In genomic region chr17:62470739-62471138, GRCm38 (mm10) we compare ENCODE assay signal across 24 mouse cellular contexts.
DNase-seq lines count a peak whose midpoint lies in the region; ATAC-seq and TF ChIP-seq lines count a peak whose summit lies in the region.
"Had no signal": no experiment of that assay in that cellular context is flagged by ENCODE, and none has a peak within 500 bp of the region (broad histone marks: within the 10 kb centered on the region; RNA-seq: fewer than 3 reads in every experiment).

No protein-coding gene starts in this region.

- intact Hi-C loops in left cerebral cortex, adult 2 months (cut with DNase I) = loop anchor here (5.0 kb wide), 1 partner anchor 112 kb away; no protein-coding TSS in a partner anchor

- no peak overlapping the region for H3K27ac ChIP-seq in left cerebral cortex, adult 2 months
- no peak overlapping the region for H3K27ac ChIP-seq in intestine, postnatal 0 days (ENCODE audit: low read depth, low read length)
- H3K27ac ChIP-seq: embryonic facial prominence, embryonic 15.5 days; heart, embryonic 15.5 days; hindbrain, embryonic 15.5 days; macrophage; midbrain, embryonic 10.5 days; neural tube, embryonic 15.5 days had no signal

- H3K4me2 ChIP-seq in intestine, postnatal 0 days (replicated peaks; ENCODE audit: low read depth) = no peak overlapping the region
- H3K4me2 ChIP-seq: embryonic facial prominence, embryonic 15.5 days; heart, embryonic 15.5 days; hindbrain, embryonic 15.5 days; neural tube, embryonic 15.5 days had no signal

- no peak overlapping the region for H3K9ac ChIP-seq in intestine, postnatal 0 days (ENCODE audit: low read depth, low read length)
- H3K9ac ChIP-seq: embryonic facial prominence, embryonic 15.5 days; heart, embryonic 15.5 days; hindbrain, embryonic 15.5 days; liver, postnatal 0 days; neural tube, embryonic 15.5 days had no signal

- 88% methylated on average over 5 of the region's 5 CpGs for WGBS in intestine, postnatal 0 days

- TF ChIP-seq CTCF in left cerebral cortex, adult 2 months (IDR thresholded peaks at IDR 0.05) = no peak
- no peak for TF ChIP-seq CTCF in intestine, postnatal 0 days (IDR thresholded peaks at IDR 0.05; ENCODE audit: low read depth)

- no peaks in the 10 kb centered on the region for H3K36me3 ChIP-seq in intestine, postnatal 0 days (ENCODE audit: control insufficient read depth, insufficient read depth)
- H3K36me3 ChIP-seq: embryonic facial prominence, embryonic 15.5 days; heart, embryonic 15.5 days; hindbrain, embryonic 15.5 days; midbrain, embryonic 10.5 days; neural tube, embryonic 15.5 days had no signal

- no peak for ATAC-seq in intestine, postnatal 0 days
- ATAC-seq: forebrain, embryonic 16.5 days; liver, postnatal 0 days; lung, postnatal 0 days had no signal

- peak; percentile 31 to 73 for DNase-seq in layer of hippocampus, adult 18-20 months (ENCODE audit: low spot score in 2 of 2)
- DNase-seq in layer of hippocampus, postnatal 14 days (ENCODE audit: low spot score in 2 of 2) = no peak
- DNase-seq in right cerebral cortex, postnatal 25 days = peak; percentile 23
- DNase-seq in right cerebral cortex, postnatal 4 days = no peak
- peak; percentile 12 to 25 for DNase-seq in left cerebral cortex, adult 2 months (ENCODE audit: extremely low spot score in 1 of 2, low spot score in 2 of 2)
- DNase-seq in telencephalon, adult 2 months (ENCODE audit: low read depth, low spot score) = peak; percentile 80
- no peak for DNase-seq in kidney, postnatal 36 days
- DNase-seq: adrenal gland, postnatal 36 days; cerebellum, adult 11 months; cerebellum, adult 9-11 months; heart, postnatal 4 days; kidney, adult 8-10 months; kidney, postnatal 14 days; liver, postnatal 0 days; thymus, adult 2 months had no signal

- no peak overlapping the region for H3K4me3 ChIP-seq in left cerebral cortex, adult 2 months
- H3K4me3 ChIP-seq in intestine, postnatal 0 days (ENCODE audit: low read depth, low read length) = no peak overlapping the region
- H3K4me3 ChIP-seq: embryonic facial prominence, embryonic 15.5 days; heart, embryonic 15.5 days; hindbrain, embryonic 15.5 days; midbrain, embryonic 10.5 days; neural tube, embryonic 15.5 days had no signal

- H3K27me3 ChIP-seq in intestine, postnatal 0 days (replicated peaks; ENCODE audit: control insufficient read depth, insufficient read depth, low read length) = no peaks in the 10 kb centered on the region
- H3K27me3 ChIP-seq: embryonic facial prominence, embryonic 15.5 days; heart, embryonic 15.5 days; hindbrain, embryonic 15.5 days; neural tube, embryonic 15.5 days had no signal

- no peaks in the 10 kb centered on the region for H3K9me3 ChIP-seq in intestine, postnatal 0 days (ENCODE audit: control insufficient read depth)
- H3K9me3 ChIP-seq: embryonic facial prominence, embryonic 15.5 days; heart, embryonic 15.5 days; hindbrain, embryonic 15.5 days; midbrain, embryonic 10.5 days; neural tube, embryonic 15.5 days had no signal

- no peaks in the 10 kb centered on the region for H3K4me1 ChIP-seq in intestine, postnatal 0 days (replicated peaks; ENCODE audit: control insufficient read depth, insufficient read depth, low read length)
- H3K4me1 ChIP-seq: embryonic facial prominence, embryonic 15.5 days; hindbrain, embryonic 15.5 days; midbrain, embryonic 10.5 days; neural tube, embryonic 15.5 days had no signal

Comparison
In these comparisons a context has a peak if more than half of its experiments do, and no peak if none do; other contexts are left out.
1. DNase-seq: peak in layer of hippocampus, adult 18-20 months (2 of 2), right cerebral cortex, postnatal 25 days (single experiment), left cerebral cortex, adult 2 months (2 of 2) and telencephalon, adult 2 months (single experiment); none in layer of hippocampus, postnatal 14 days (0 of 2), right cerebral cortex, postnatal 4 days (single experiment) and kidney, postnatal 36 days (0 of 2).